ENCODE assay signal across 26 mouse cellular contexts in the genomic region with DNA sequence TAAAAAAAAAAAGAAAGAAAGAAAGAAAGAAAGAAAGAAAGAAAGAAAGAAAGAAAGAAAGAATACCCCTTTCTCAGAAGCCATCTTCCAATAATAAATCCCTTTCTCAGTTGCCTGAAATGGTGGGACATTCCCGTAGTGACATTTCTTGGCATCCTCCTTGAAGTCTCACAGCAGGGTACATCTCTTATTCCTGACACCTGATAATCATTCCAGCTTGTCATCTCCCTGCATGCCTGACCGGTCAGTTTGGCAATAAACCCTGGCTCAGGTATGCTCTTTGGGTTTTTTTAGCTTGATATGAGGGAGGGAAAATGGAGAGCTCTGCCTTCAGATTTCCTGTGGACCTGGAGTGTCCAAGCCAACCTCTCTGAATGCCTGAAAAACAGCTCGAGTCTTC. TPM values are rescaled to one million over a fixed set of nuclear protein-coding genes. Genes with fewer than 3 reads are reported as not detected.
A peak's percentile ranks its signal among the peaks of the same experiment; 100 is the strongest.
DNase-seq lines count a peak whose midpoint lies in the region; ATAC-seq and TF ChIP-seq lines count a peak whose summit lies in the region.
"Had no signal": no experiment of that assay in that cellular context is flagged by ENCODE, and none has a peak within 500 bp of the region (broad histone marks: within the 10 kb centered on the region; RNA-seq: fewer than 3 reads in every experiment).

No protein-coding gene starts in this region.

- TF ChIP-seq CTCF in heart, adult 2 months (IDR thresholded peaks at IDR 0.05), result no peak

- H3K4me3 ChIP-seq in heart, adult 2 months, result no peak overlapping the region
- H3K4me3 ChIP-seq in heart, embryonic 11.5 days (ENCODE audit: low read depth, low read length), result no peak overlapping the region
- no peak overlapping the region for H3K4me3 ChIP-seq in limb, embryonic 10.5 days
- H3K4me3 ChIP-seq: forebrain, embryonic 10.5 days; forebrain, embryonic 13.5 days; hindbrain, embryonic 10.5 days; hindbrain, embryonic 13.5 days had no signal

- no peaks in the 10 kb centered on the region for H3K36me3 ChIP-seq in heart, adult 2 months (ENCODE audit: control insufficient read depth, insufficient read depth, low read length)
- H3K36me3 ChIP-seq in heart, embryonic 11.5 days (ENCODE audit: control insufficient read depth, insufficient read depth, low read length), result no peaks in the 10 kb centered on the region
- no peaks in the 10 kb centered on the region for H3K36me3 ChIP-seq in limb, embryonic 10.5 days
- H3K36me3 ChIP-seq: forebrain, embryonic 10.5 days; hindbrain, embryonic 10.5 days; hindbrain, embryonic 13.5 days had no signal

- no peak overlapping the region for H3K27ac ChIP-seq in heart, adult 2 months
- H3K27ac ChIP-seq in heart, embryonic 11.5 days (ENCODE audit: low read depth, low read length), result no peak overlapping the region
- H3K27ac ChIP-seq in limb, embryonic 10.5 days, result no peak overlapping the region
- H3K27ac ChIP-seq: forebrain, embryonic 10.5 days; forebrain, embryonic 13.5 days; hindbrain, embryonic 10.5 days; hindbrain, embryonic 13.5 days had no signal

- H3K9me3 ChIP-seq in heart, embryonic 11.5 days (replicated peaks; ENCODE audit: control insufficient read depth, low read length), result peaks cover 4% of the 10 kb centered on the region; the same call in 1 of the 2 replicates
- H3K9me3 ChIP-seq in limb, embryonic 10.5 days (replicated peaks), result no peaks in the 10 kb centered on the region
- H3K9me3 ChIP-seq: forebrain, embryonic 10.5 days; hindbrain, embryonic 13.5 days had no signal

- ATAC-seq in heart, embryonic 11.5 days (replicated peaks; ENCODE audit: insufficient number of reproducible peaks, low FRiP score, low TSS enrichment), result no peak
- ATAC-seq: activated CD4-positive, CD25-positive, alpha-beta regulatory T cell, adult 4 months; forebrain, embryonic 13.5 days; forebrain, embryonic 16.5 days; hindbrain, embryonic 16.5 days; intestine, embryonic 16.5 days had no signal

- TF ChIP-seq POLR2A in heart, adult 2 months (IDR thresholded peaks at IDR 0.05; ENCODE audit: insufficient read depth, low read depth, low read length), result no peak

- 0 out of 2 replicates have a peak, but pooled peaks have one; percentile 39 for TF ChIP-seq EP300 in heart, adult 2 months (IDR thresholded peaks at IDR 0.05; ENCODE audit: insufficient read depth, low read depth, low read length)

- DNase-seq in cerebellum, postnatal 10 days, result peak; percentile 73 to 78
- no peak for DNase-seq in cerebellum, adult 18-20 months
- no peak for DNase-seq in heart, adult 2 months
- DNase-seq in heart, postnatal 4 days, result no peak
- DNase-seq in heart, postnatal 10 days, result peak; percentile 15 to 26
- DNase-seq in limb, embryonic 10.5 days (ENCODE audit: low spot score), result peak; percentile 12
- DNase-seq: adrenal gland, adult 8-10 months; adrenal gland, postnatal 25 days; cerebellum, adult 9-11 months; gastrocnemius, postnatal 10 days; kidney, adult 2 months had no signal

- peaks cover 2% of the 10 kb centered on the region; the same call in 1 of the 2 replicates for H3K4me1 ChIP-seq in heart, adult 2 months (ENCODE audit: control insufficient read depth, insufficient read depth, low read length)
- peaks cover 8% of the 10 kb centered on the region for H3K4me1 ChIP-seq in heart, embryonic 11.5 days (ENCODE audit: control insufficient read depth, insufficient read depth, low read length)
- H3K4me1 ChIP-seq in limb, embryonic 10.5 days, result no peaks in the 10 kb centered on the region
- H3K4me1 ChIP-seq: forebrain, embryonic 10.5 days; forebrain, embryonic 13.5 days; hindbrain, embryonic 10.5 days; hindbrain, embryonic 13.5 days had no signal

- intact Hi-C loops in heart, adult 2 months (cut with DNase I), result no loop called here
- intact Hi-C loops in heart, postnatal 10 days (cut with DNase I), result no loop called here

- 43% methylated on average over 3 of the region's 3 CpGs for WGBS in heart, adult 2 months
- 58% methylated on average over 3 of the region's 3 CpGs for WGBS in heart, embryonic 11.5 days (ENCODE audit: insufficient replicate concordance)
- 86% methylated on average over 3 of the region's 3 CpGs for WGBS in limb, embryonic 10.5 days

- H3K79me2 ChIP-seq in heart, adult 2 months (replicated peaks; ENCODE audit: control insufficient read depth, insufficient read depth, low read length), result no peaks in the 10 kb centered on the region

- no peaks in the 10 kb centered on the region for H3K27me3 ChIP-seq in heart, adult 2 months (ENCODE audit: control insufficient read depth, insufficient read depth, low read length)
- H3K27me3 ChIP-seq in heart, embryonic 11.5 days (ENCODE audit: control insufficient read depth, insufficient read depth, low read length), result no peaks in the 10 kb centered on the region
- no peaks in the 10 kb centered on the region for H3K27me3 ChIP-seq in limb, embryonic 10.5 days (ENCODE audit: low read depth, poor library complexity, severe bottlenecking)
- H3K27me3 ChIP-seq: forebrain, embryonic 13.5 days; hindbrain, embryonic 13.5 days had no signal

- no peak overlapping the region for H3K4me2 ChIP-seq in heart, embryonic 11.5 days
- H3K4me2 ChIP-seq: forebrain, embryonic 13.5 days; hindbrain, embryonic 13.5 days had no signal

- no peak overlapping the region for H3K9ac ChIP-seq in heart, adult 2 months (ENCODE audit: low read depth, low read length)
- H3K9ac ChIP-seq in heart, embryonic 11.5 days (ENCODE audit: low read depth, low read length), result no peak overlapping the region
- H3K9ac ChIP-seq: forebrain, embryonic 13.5 days; hindbrain, embryonic 13.5 days had no signal

RNA-seq across cellular contexts. Expression of a gene that starts 59.9 kb away (rescaled TPM):
- total RNA-seq in heart, adult 2 months (2021), result not detected
- 4.9 TPM in 1 of 2 replicates, not detected in the other for polyA plus RNA-seq in heart, adult 2 months (2012; rRNA removed)
- not detected for total RNA-seq in heart, postnatal 4 days (2021)
- total RNA-seq in heart, postnatal 10 days (2021), result not detected
- polyA plus RNA-seq in heart, embryonic 11.5 days (2014; fragmentation: Nextera tagmentation; extraction: Ambion mirVana), result not detected in 2 replicates
- not detected in 2 replicates for polyA plus RNA-seq in limb, embryonic 10.5 days (2016; fragmentation: Nextera tagmentation; extraction: Ambion mirVana)
- total RNA-seq: adrenal gland, adult 8-10 months; adrenal gland, postnatal 25 days; ES-E14; gastrocnemius, adult 18-20 months; gastrocnemius, postnatal 10 days; gastrocnemius, postnatal 4 days had no signal
- polyA plus RNA-seq: activated CD4-positive, CD25-positive, alpha-beta regulatory T cell, adult 4 months; brain, embryonic 14.5 days; embryonic facial prominence, embryonic 11.5 days; forebrain, embryonic 10.5 days; forebrain, embryonic 13.5 days; forebrain, embryonic 16.5 days; heart, embryonic 14.5 days; hindbrain, embryonic 10.5 days; hindbrain, embryonic 13.5 days; intestine, embryonic 16.5 days; kidney, adult 2 months had no signal

Comparison
In these comparisons a context has a peak if more than half of its experiments do, and no peak if none do; other contexts are left out.
1. DNase-seq: peak in cerebellum, postnatal 10 days (2 of 2), heart, postnatal 10 days (2 of 2) and limb, embryonic 10.5 days (single experiment); none in cerebellum, adult 18-20 months (0 of 2), heart, adult 2 months (0 of 2) and heart, postnatal 4 days (single experiment).